Mouse (Mus musculus): ENCODE data around the gene Rap1gap. TPM values are rescaled to one million over a fixed set of nuclear protein-coding genes. Genes with fewer than 3 reads are reported as not detected.

Gene Rap1gap
- total and polyA plus RNA-seq, 3 experiments = 7.7 to 42.6 TPM; not detected in 1

DNA sequence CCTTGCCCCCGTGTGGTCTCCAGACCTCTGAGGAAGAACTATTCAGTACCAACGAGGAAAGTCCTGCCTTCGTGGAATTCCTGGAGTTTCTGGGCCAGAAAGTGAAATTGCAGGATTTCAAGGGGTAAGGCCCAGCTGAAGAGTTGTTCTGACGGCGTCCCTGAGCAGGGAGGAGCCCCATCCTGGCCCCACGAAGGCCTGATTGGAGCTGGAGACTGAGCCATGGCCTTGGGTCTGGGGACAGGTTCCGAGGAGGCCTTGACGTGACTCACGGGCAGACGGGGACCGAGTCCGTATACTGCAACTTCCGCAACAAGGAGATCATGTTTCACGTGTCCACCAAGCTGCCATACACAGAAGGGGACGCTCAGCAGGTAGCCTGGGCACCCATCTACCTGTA, 53.1 kb downstream of the Rap1gap start:
- TF ChIP-seq UBTF (IDR thresholded peaks at IDR 0.05; ENCODE audit: borderline replicate concordance, insufficient read depth, low read depth, low read length) = no peak
- no peak for TF ChIP-seq RCOR1 (IDR thresholded peaks at IDR 0.05; ENCODE audit: low read depth, low read length)
- TF ChIP-seq MYB (IDR thresholded peaks at IDR 0.05; ENCODE audit: low read depth, low read length) = no peak
- no peak for TF ChIP-seq CHD1 (IDR thresholded peaks at IDR 0.05; ENCODE audit: low read depth, low read length)
- no peak for TF ChIP-seq CTCF (IDR thresholded peaks at IDR 0.05 in 2 of 3, conservative IDR thresholded peaks at IDR 0.05 in 1 of 3; ENCODE audit: control insufficient read depth in 1 of 3, insufficient read depth in 1 of 3, low read depth in 2 of 3, low read length in 3 of 3, poor library complexity in 1 of 3, severe bottlenecking in 1 of 3)
- no peak for TF ChIP-seq GABPA (IDR thresholded peaks at IDR 0.05; ENCODE audit: low read depth, low read length)
- TF ChIP-seq MEF2A (IDR thresholded peaks at IDR 0.05; ENCODE audit: extremely low read depth, insufficient replicate concordance, low read depth, low read length, poor library complexity, severe bottlenecking) = no peak
- TF ChIP-seq ZMIZ1 (IDR thresholded peaks at IDR 0.05; ENCODE audit: low read depth, low read length) = no peak
- no peak for TF ChIP-seq POLR2A (IDR thresholded peaks at IDR 0.05; ENCODE audit: control insufficient read depth in 1 of 2, insufficient read depth in 1 of 2, low read depth in 1 of 2, low read length in 2 of 2, poor library complexity in 1 of 2)
- no peak for TF ChIP-seq RAD21 (IDR thresholded peaks at IDR 0.05; ENCODE audit: low read depth, low read length)
- no peak for TF ChIP-seq USF2 (IDR thresholded peaks at IDR 0.05; ENCODE audit: borderline replicate concordance in 1 of 2, insufficient read depth in 1 of 2, low read depth in 1 of 2, low read length in 2 of 2)
- no peak for TF ChIP-seq SMC3 (IDR thresholded peaks at IDR 0.05; ENCODE audit: low read depth, low read length)
- Histone ChIP-seq H3K4me3 (ENCODE audit: control insufficient read depth in 1 of 2, insufficient read depth in 1 of 2, low read depth in 2 of 2, low read length in 2 of 2) (no peak overlapping the region), H3K27ac (ENCODE audit: control insufficient read depth, low read depth, low read length) (no peak overlapping the region), H3K9ac (ENCODE audit: control insufficient read depth, low read depth, low read length, poor library complexity, severe bottlenecking) (no peak overlapping the region), H3K79me2 (ENCODE audit: control insufficient read depth, insufficient read depth, low read length, poor library complexity) (no peaks in the 10 kb centered on the region), H3K27me3 (ENCODE audit: control insufficient read depth in 1 of 2, insufficient read depth in 2 of 2, low read length in 2 of 2) (no peaks in the 10 kb centered on the region), H3K9me3 (replicated peaks; ENCODE audit: insufficient read depth, low read length) (no peaks in the 10 kb centered on the region), H3K36me3 (ENCODE audit: control insufficient read depth in 1 of 2, insufficient read depth in 2 of 2, low read length in 2 of 2) (peaks cover 0 to 9% of the 10 kb centered on the region in 2 experiments; a peak in 2 of 4 replicates), H3K4me1 (ENCODE audit: control insufficient read depth in 1 of 2, insufficient read depth in 2 of 2, low read length in 2 of 2) (peaks cover 10 to 16% of the 10 kb centered on the region in 2 experiments)
- no peak for DNase-seq (ENCODE audit: low read depth, low spot score)

DNA sequence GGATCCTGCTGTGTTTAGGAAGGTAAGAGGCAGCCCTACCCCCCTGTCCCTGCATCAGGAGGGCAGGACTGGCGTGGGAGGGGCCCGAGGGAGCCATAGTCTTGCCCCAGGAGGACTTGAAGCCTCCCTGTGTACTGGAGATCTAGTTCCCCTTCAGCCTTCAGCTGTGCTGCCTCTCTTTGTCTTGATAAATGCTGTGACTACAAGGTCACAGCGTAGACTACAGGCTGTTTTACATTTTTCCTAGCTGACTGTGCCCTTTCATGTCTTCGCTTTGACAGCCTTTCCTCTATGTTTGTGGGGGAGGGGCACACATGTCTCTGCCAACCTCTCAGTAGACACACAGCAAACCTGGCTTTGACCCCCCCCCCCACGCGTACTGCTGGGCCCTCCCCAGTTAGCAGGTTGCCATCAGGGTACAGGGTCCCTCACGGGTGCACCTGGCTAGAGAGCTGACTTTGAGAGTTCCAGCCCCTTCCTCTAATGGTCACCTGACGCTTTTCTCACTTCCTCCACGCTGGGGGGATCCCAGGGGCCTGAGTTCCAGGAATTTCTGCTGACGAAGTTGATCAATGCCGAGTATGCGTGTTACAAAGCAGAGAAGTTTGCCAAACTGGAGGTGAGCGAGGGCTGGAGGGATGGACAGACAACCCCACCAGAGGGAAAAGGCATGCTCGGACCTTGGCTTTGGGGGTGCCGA, 55.0 kb downstream of the Rap1gap start:
- H3K9ac ChIP-seq (ENCODE audit: control insufficient read depth, low read depth, low read length, poor library complexity, severe bottlenecking) = no peak overlapping the region
- DNase-seq (ENCODE audit: low read depth, low spot score) = no peak
- H3K4me3 ChIP-seq (ENCODE audit: control insufficient read depth in 1 of 2, insufficient read depth in 1 of 2, low read depth in 2 of 2, low read length in 2 of 2) = no peak overlapping the region
- H3K79me2 ChIP-seq (ENCODE audit: control insufficient read depth, insufficient read depth, low read length, poor library complexity) = no peaks in the 10 kb centered on the region
- no peaks in the 10 kb centered on the region for H3K9me3 ChIP-seq (replicated peaks; ENCODE audit: insufficient read depth, low read length)
- H3K36me3 ChIP-seq (ENCODE audit: control insufficient read depth in 1 of 2, insufficient read depth in 2 of 2, low read length in 2 of 2) = no peaks in the 10 kb centered on the region
- TF ChIP-seq MAX (IDR thresholded peaks at IDR 0.05; ENCODE audit: low read length) = no peak
- no peak for TF ChIP-seq TAL1 (IDR thresholded peaks at IDR 0.05; ENCODE audit: low read length)
- TF ChIP-seq E2F4 (IDR thresholded peaks at IDR 0.05; ENCODE audit: borderline replicate concordance, low read depth, low read length) = no peak
- TF ChIP-seq ZNF384 (IDR thresholded peaks at IDR 0.05; ENCODE audit: low read depth, low read length) = no peak
- TF ChIP-seq NRF1 (IDR thresholded peaks at IDR 0.05; ENCODE audit: insufficient read depth, low read depth, low read length, poor library complexity, severe bottlenecking) = no peak
- no peak for TF ChIP-seq MEF2A (IDR thresholded peaks at IDR 0.05; ENCODE audit: extremely low read depth, insufficient replicate concordance, low read depth, low read length, poor library complexity, severe bottlenecking)
- no peak for TF ChIP-seq MYB (IDR thresholded peaks at IDR 0.05; ENCODE audit: low read depth, low read length)
- TF ChIP-seq TCF12 (IDR thresholded peaks at IDR 0.05; ENCODE audit: low read depth, low read length) = no peak
- no peak for TF ChIP-seq POLR2AphosphoS5 (IDR thresholded peaks at IDR 0.05; ENCODE audit: borderline replicate concordance, low read depth, low read length)
- TF ChIP-seq JUND (IDR thresholded peaks at IDR 0.05; ENCODE audit: low read depth, low read length) = no peak
- no peak for TF ChIP-seq UBTF (IDR thresholded peaks at IDR 0.05; ENCODE audit: borderline replicate concordance, insufficient read depth, low read depth, low read length)
- no peak for TF ChIP-seq RAD21 (IDR thresholded peaks at IDR 0.05; ENCODE audit: low read depth, low read length)
- TF ChIP-seq ETS1 (IDR thresholded peaks at IDR 0.05; ENCODE audit: low read depth, low read length) = no peak
- TF ChIP-seq KAT2A (conservative IDR thresholded peaks at IDR 0.05; ENCODE audit: low read depth, low read length) = no peak
- no peak overlapping the region for H3K27ac ChIP-seq (ENCODE audit: control insufficient read depth, low read depth, low read length)
- no peaks in the 10 kb centered on the region for H3K4me1 ChIP-seq (ENCODE audit: control insufficient read depth in 1 of 2, insufficient read depth in 2 of 2, low read length in 2 of 2)
- no peaks in the 10 kb centered on the region for H3K27me3 ChIP-seq (ENCODE audit: control insufficient read depth in 1 of 2, insufficient read depth in 2 of 2, low read length in 2 of 2)

Measured in MEL (cell line).